Mouse (Mus musculus) urinary bladder, postnatal 4 days (tissue): ENCODE data around the gene Tuba3a.
A peak's percentile ranks its signal among the peaks of the same experiment; 100 is the strongest.

Experiments used
- DNase-seq, 2 experiments: peaks; one replicate each; pipeline ENCODE4 v3.0.0; 2021 to 2022; ENCODE audit warnings: low spot score in 2 of 2

Gene Tuba3a

DNA sequence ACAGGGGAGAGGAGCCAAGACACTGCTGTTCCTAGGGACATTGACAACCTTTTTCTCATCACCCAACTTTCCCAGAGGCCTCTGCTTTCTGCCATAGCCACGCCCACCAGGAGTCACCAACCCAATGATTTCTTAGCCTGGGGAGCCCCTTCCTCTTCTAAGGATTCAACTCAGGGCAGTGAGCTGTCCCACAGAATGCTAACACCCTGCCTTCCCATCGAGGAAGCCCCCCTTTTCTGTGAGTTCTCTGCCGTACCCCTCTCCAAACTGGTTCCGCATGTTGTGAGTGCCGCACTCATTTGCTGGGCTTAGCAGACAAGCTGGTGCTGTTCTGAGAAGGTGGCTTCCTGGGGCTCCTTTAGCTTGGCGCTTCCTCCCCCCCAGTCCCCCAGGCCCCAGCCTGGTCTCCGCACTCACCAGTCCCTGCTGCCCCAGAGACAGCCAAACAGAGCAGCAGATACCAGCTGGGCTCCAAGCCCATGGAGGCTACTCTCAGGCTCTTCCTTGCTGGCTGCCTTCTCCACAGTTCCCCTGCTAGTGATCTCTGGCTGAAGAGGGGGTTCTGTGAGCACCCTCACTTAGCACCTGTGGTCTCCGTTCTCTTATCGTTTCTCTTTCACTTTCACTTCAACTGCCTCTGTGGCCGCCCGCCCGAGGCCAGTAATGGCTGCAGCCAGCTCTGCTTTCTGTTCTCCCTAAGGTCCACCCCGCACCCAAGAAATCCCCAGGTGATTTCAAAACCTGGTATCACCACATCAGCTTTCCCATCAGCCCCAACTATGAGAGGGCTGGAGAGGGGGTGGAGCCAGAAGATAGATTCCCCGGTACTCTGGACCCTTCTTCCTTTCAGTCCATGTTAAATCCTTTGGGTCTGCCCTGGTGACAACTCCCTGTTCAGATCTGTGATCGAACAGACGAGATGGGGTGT, 54.5 kb downstream of the Tuba3a start, which contains the start of gene Tapbpl:
Gene Tapbpl (minus strand): TSS at position 744 of the 928 bp plus-strand sequence.
- peak in 1 of 2 experiments; percentile 44 for DNase-seq

DNA sequence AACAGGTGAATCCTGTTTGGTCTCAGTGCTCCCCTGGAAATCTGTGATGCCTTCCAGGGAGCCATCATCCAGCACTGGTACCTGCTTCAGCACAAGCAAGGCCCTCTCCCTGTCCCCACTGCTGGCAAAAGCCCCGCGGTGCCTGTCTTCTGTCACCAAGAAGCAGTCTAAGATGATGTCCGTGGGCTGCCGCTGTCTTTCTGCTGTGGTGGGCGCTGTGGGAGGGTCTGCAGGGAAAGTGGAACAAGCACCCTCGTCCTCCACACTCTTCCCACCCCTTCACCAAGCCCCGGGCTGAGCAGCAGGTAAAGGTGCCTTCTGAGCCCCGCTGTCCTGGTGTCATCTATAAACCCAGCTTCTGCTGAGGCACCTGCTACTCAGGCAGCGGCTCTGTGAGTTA, 55.3 kb downstream of the Tuba3a start:
- no peak for DNase-seq
